Mouse (Mus musculus) left cerebral cortex, adult 8-10 months (tissue): ENCODE data around the gene Adgrf3. TPM values are rescaled to one million over a fixed set of nuclear protein-coding genes. Genes with fewer than 3 reads are reported as not detected.
"Not testable (repeated sequence)": the region's sequence is repeated elsewhere in the genome, so short reads cannot be mapped to it uniquely, and the experiment has no call there.

Experiments
- DNase-seq, 2 experiments: peaks; one replicate each; pipeline ENCODE4 v3.0.0; 2022; ENCODE audit warnings: low spot score in 2 of 2
- total RNA-seq, 4 experiments: library from RNA; stranded (reverse); gene quantifications; 2 replicates each; pipeline ENCODE4 v1.2.4; 2022

Adgrf3 gene
- total RNA-seq: not detected

DNA sequence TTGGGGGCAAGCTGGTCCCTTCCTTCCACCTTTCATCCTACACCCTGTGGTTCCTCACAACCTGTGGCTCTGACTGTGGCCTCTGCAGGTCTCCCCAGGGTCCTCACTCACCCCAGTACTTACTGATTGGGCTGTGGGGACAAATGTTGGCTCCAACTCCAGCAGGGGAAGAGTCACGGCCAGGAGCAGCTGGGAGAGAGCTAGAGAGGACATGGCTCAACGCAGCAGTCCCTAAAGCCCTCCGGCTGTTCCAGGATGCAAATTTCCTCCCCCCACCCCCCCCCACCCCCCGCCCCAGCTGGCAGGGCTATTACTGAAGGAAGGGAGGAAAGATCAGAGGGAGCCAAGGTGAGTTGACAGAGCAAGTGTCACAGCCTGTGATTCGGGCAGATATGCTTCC, at the start of gene Adgrf3:
Gene Adgrf3 (minus strand): TSS at position 230 of the 400 bp plus-strand sequence.
- DNase-seq: no peak

DNA sequence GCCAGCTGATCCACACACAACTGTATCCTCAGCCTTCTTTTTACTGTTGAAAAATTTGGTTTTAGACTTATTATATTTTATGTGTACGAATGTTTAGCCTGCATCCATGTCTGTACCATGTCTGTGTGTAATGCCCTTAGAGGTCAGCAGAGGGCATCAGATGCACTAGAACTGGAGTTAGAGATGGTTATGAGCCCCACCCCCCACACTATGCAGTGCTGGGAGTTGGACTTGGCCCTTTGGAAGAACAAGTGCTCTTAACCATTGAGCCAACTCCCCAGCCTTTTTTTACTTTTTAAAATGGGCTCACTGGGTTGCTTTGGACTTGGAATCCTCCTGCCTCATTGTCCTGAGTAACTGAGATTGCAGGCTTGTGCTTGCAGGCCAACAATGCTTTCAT, 42.1 kb upstream of the Adgrf3 start:
- no peak for DNase-seq

DNA sequence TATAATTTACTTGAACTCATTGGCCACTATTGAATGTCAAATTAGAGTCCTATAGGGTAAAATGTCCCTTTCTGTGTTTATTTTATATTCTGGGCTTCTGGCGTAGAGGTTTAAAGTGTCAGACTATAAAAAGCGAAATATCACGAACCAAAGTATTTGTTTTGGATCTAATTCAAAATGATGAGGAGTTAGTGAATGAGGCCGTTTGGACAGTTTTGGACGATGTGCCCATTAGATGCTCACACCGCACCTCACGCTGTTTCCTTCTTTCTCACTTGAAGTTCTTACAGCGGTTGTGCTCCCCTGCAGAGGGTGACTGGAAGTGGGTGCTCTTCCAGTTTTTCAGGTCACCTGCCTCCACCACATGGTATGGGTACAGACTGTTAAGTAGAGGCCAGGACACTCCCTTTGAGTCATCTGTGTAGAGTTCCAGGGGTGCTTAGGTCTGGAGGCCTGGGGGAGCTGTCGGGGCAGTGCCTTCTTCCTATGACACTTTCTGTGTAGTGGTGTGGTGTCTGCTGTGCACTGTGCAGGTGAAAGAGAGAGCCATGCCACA, 40.4 kb upstream of the Adgrf3 start:
- no peak for DNase-seq

DNA sequence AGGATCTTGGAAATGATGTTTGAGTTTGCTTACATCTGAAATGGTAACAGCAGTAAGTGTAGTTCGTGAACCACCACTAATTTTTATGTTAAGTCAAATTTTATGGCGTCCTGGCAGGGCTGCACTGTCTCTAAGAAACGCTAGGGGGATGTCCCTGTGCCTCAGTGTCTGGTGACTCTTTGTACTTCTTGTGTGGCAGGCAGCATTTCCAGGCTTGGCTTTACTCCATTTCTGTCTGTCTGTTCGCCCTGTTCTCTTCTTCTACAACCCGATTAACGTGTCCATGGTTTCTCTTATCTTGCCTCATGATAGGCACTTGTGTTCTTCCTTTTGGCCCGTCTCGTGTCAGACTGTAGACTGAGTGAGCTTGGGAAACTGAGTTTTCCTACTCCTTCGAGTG, 38.2 kb upstream of the Adgrf3 start:
- DNase-seq: no peak

DNA sequence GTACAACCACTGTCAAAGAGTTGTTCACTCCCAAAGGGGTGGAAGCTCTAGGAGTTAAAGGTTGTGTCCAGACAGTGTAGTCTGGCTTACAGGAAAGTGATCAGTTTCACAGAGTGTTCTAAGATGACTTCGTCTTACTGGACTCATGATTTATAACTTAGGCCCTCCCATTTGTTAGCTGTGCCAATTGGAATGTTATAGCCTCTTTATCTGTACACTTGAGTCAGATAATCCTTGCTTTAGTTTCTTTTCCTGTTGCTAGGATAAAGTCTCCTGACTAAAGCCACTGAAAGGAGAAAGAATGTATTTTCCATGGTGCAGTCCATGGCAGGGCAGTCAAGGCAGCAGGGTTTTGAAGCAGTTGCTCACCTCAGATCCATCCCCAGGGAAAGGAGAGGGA, 36.9 kb upstream of the Adgrf3 start:
- DNase-seq: no peak

DNA sequence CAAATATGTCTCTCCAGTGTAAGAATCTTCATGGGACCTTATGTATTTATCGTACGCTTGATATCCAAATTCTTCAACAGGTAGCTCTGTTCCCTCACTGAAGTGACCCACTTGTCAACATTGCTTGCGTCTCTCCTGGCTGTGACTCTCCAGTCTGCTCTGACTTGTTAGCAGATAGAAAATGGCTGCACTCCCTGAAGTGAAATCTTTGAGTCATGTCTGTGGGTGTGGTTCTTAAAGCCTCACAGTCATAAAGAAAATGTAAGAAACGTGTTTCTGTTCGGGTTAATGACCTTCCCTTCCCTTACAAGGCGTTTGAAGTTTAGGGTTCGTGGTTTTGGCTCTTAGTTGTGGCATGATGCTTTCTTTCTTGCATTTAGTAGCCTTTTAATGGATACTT, 35.0 kb upstream of the Adgrf3 start:
- no peak for DNase-seq

DNA sequence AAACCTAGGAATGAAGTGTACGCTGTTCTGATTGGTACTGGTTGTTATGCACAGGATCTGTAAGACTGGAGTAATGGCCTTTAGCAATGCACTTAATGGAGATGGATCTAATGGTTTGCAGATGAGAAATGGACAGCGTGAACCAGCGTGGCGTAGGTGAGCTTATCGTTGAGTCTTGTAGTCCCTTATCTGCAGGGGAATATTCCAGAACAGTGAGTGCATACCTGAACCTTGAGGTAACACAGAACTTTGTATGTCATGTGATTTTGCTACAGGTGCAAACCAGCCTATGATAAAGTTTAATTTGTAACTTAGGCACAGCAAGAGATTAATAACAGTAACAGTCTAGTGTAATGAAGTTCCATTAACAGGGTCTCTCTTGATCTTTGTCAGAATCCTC, 33.0 kb upstream of the Adgrf3 start:
- DNase-seq: no peak

DNA sequence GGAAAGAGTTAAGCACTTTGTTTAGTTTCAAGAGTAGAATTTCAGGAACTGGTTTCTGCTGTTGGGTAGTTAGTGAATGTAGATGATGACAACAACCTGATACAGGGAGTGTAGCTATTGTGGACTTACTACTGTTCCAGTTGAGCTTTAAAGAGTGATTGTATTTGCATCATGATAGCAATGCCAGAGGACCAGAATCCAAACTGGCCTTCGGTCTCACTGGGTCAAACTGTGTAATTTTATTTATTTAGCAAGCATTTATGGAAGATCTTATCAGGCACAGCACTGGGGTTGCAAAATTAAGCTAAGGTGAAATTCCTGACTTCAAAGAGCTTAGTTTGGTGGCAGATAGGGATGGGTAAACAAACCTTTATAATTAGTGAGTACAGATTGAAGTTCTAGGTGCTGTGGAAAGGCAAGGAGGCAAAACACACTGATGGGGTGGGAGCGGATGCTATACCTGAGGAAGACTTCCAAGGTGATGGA, 30.2 kb upstream of the Adgrf3 start:
- no peak for DNase-seq

DNA sequence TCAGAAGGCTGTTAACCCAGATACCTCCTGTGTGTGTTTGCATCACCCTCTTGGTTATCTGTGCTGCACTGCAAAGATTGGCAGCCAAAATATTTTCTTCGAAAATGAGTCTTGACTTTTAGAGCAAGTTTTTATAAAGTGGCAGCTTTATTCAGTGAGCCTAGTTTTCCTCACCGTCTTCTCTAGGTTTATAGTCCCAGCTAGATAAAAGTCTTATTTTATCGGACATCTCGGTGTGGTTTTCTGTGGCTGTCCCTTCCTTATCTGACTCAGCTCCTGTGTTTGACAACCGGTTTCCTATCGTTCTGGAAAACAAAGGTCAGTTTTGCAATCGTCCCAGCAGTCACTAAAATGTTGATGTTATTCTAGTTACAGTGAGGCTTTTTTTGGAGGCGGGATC, 28.5 kb upstream of the Adgrf3 start:
- no peak for DNase-seq

DNA sequence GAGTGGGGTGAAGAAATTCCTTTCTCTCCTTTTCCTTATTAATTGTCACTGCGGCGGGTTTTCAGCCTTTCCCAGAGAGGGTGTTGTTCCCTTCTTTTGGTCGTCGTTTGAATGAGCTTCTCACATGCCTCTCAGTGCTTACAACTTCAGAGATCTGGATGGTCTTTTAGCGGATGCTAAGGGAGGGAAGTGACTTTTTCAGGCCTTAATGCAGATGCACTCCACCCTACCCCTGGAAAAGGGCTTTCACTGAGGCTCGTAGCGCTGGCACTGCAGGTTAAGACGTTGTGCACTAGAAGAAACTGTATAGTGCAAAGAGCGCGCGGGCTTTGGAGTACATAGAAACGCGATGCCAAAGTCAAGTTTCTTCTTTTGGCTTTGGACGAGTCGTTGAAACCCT, 27.5 kb upstream of the Adgrf3 start:
- no peak for DNase-seq

DNA sequence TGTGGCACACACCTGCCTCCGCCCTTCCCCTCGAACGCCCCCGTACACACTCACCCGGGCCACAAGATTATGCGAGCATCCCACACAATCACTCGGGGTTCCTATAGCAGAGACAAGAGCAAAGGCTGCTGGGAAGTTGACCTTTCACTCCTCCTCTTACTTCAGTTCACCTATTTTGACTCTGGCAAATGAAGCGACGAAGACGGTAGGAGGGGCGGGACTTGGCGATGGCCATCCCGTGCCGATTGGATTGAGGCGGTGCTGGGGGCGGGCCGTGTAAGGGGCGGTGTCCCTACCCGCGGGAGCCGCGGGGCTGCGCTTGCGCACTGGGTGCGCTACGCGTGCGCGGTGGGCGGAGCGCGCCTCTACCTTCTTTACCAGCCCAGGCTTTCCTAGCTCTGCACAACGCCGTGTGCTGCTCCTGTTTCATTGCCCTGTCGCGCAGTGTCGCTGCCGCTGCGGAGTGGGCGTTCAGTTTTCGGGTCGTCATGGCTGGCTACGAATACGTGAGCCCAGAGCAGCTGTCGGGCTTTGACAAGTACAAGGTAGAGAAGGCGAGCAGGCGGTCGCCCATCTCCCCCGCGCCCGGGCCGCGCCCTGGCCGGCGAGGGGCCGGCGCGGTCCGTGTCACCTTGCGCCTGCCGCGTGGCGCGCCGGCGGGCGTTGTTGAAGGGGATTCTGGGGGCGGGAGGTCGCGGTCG, 26.9 kb upstream of the Adgrf3 start, which contains the start of gene Selenoi:
Gene Selenoi (plus strand): TSS at position 311 of the 701 bp plus-strand sequence.
- DNase-seq: peak; percentile 97 to 99

DNA sequence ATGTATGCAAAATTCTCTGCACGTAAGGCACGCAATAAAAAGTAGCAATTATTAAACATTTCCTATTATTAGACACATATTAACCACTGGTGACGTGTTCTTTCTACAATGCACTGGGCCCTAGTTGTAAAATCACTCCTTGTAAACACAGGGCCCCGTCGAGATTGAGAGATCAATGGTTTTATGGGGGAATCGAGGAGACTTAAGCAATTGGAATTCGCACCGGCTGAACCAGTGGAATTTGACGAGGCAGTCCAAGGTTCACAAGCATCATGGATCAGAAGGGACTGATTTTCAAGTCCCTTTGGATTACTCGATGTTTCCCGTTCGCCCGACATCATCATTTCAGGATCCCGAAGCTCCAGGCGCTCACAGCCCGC, 26.4 kb upstream of the Adgrf3 start:
- no peak for DNase-seq

DNA sequence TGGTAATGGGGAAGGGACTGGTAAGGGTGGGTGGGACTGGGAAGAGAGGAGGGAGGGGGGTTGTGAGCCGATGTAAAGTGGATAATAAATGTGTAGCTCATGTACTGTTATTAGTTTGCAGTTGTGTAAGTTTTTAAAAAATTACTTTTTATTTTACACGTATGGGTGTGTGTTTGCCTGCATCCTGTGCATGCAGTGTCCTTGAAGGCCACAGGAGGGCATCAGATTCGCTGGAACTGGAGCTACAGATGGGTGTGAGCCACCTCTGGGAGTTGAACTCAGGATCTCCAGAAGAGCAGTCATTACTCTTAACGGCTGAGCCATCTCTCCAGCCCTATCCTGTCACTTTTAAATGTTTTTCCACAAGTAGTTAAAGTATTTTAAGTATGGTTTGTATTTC, 25.4 kb upstream of the Adgrf3 start:
- DNase-seq: no peak

DNA sequence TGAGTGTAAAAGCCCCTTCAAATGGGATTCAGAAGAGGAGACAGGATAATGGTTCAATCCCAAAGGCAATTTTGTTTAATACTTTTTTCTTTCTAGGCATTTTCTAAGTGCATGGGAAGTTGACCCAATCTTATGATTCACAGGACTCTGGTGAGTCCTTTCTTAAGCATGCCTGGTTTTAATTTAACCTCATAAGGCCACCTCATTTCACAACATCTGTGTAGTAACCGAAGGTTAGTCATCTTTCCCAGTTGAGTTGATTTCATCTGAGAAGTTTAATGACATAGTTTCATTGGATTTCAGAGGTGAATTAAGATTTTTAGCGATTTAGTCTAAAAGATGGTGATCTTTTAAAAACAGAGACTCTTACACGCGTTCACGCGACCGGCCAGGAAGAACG, 17.2 kb upstream of the Adgrf3 start:
- DNase-seq: no peak

DNA sequence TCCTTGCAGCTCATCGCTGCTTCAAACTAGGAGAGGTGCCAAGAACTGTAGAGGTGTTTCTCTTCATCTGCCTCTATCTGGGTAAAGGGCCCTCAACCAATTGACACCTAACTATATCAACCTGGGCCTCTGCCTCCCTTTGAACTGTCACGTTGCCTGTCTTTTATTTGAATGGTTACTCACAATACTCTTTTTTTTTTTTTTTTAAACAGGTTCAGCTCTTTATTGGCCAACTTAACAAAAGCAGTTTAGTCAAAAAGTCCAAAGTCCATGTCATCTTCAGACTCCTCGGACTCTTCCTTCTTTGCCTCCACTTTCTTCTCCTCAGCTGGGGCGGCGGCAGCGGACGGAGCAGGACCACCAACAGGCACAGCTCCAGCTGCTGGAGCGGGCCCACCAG, 15.1 kb upstream of the Adgrf3 start:
- no peak for DNase-seq

DNA sequence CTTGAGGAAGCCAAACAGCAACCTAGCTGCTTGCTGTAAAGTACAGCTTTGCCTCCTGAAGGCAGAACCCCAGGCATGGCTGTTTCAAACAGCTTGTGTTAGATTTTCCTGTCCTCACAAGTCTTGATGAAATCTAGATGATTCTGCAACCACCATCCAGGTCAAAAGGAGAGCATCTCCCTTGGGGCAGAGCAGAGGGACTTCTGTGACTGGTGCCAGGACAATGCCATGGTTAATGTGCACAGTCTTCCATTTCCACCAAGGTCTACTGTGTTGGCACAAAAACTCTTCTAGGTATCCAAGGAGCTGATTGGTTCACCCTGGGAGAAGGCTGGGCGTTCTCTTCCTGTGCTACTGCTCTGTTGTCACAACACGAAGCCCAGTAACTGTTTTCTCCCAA, 14.2 kb upstream of the Adgrf3 start:
- DNase-seq: no peak

DNA sequence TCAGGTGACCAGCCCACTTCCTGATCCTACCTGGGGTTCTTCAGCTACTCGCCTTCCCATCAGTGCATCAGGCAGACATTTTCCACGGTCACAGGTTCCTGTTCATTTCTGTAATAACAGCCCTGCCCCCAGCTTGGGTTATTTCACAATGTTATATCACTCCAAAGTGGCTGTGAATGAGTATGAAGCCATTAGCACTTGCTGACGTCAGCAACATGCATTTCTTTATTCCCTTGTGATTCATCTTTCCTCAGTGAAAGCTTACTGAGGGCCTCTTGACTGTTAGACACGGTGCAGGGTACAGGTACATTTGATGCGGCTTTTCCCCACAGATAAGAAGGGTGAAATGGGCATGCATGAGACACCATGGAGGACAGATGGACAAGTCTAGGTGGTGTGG, 10.4 kb upstream of the Adgrf3 start:
- DNase-seq: no peak

DNA sequence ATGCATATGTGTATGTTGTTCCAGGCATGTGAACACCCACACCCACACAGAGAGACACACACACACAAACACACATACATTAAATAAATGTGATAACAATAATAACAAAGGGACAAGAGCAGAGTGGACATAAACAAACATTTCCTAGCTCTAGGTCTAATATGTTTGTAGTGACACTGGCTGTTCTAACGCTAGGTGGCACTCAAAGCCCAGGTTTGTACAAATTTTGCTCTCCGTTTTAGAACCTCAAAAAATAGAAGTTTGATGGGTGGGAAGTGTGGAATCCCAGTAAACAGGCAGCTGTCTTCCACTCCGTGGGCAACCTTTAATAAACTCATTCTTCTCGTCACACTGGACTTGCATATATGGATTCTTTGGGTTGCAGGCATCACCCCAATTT, 9.4 kb upstream of the Adgrf3 start:
- peak in 1 of 2 experiments; percentile 40 for DNase-seq

DNA sequence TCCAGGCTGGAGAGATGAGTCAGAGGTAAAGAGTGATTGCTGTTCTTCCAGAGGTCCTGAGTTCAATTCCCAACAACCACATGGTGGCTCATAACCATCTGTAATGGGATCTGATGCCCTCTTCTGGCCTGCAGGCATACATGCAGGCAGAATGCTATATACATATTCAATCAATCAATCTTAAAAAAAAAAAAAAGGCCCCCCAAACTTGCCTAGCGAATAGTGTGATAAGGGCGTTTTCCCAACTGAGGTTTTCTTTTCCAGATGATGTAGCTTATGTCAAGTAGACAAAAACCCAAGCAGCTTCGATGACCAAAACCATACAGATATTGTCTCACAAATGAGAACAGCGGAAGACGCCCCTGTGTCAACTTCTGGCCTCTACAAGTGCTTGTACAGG, 5.2 kb upstream of the Adgrf3 start:
- not testable (repeated sequence) for DNase-seq

DNA sequence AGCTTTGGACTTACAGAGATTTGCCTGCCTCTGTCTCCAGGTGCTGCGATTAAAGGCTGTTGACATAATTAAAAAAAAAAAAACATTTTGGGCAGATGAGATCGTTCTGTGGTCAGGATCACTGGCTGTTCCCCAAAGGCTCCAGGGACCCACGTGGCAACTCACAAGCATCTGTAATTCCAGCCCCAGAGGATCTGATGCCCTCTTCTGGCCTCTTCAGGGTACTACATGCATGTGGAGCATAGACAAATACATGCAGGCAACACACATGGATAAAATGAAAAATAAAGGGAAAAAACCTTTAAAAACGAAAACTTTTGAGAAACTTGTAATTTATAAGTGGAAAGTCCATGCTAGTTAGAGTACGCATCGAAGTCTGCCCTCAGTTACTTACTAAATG, 1.8 kb upstream of the Adgrf3 start:
- DNase-seq: no peak

DNA sequence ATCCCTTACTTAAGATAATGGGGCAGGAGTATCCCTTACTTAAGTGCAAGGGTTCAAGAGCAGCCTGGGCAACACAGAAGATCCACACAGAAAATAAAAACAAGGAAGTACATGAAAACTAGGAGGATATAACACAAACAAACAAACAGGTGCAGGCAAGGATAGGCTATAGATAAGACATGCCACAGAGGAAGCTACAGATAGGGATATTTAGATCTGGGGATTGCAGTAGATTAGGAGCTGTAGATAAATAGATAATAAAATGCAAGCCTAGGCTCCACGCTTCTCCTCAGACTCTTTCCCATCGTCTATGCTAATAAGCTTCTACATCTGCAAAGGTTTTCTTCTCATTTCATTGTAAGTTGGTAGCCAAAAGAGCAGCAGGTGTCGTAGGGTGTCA, 488 bp downstream of the Adgrf3 start:
- DNase-seq: no peak

DNA sequence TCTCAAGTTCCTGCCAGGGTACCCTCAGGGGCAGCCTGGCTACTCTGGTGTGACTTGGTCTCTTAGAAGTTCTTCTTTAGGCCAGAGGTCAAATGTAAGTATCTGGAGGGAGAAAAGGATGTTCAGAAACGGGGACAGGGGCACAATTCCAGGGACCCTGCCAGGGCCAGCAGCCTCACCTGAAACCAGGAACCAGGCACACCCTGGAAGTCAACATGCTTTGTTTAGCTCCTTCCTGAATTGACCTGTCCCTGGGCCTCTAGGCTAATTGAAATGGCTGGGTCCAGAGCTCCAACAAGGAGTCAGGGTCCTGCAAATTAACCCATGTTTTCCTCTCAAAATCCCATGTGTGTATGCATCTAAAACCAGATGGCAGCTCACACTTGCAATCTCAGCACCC, 1.1 kb downstream of the Adgrf3 start:
- DNase-seq: no peak

DNA sequence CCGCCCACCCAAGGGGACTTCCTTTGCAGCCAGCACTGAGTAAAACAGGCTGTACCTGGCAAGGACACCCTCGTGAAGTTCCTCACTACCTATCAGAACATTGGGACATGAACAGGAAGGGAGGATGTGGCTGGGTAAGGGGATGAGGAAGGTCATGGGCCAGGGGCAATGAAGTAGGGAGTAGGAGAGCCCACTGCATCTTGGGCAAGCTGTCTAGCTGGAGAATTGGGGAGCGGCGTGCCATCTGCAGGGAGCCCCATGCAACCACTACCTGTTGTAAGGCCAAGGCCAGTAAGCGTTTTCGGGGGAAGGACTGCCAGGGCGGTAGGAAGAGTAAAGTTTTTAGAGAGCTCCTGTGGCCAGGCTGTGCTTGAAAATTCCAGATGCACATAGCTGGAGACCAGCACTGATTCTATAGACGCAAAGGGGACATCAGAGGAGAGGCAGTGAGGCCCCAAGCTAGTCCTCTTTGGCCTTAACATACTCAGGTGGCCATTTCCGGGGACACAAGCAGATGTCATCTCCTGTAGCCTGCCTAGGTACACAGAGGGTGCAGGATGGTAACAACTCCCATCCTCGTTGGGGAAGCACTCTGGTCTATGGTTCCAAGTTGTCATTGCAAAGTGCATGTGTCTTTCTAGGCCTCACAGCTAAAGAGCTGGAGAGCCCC, 2.2 kb downstream of the Adgrf3 start:
- no peak for DNase-seq
